10 mouse cellular contexts compared by ENCODE assay signal in the genomic region with DNA sequence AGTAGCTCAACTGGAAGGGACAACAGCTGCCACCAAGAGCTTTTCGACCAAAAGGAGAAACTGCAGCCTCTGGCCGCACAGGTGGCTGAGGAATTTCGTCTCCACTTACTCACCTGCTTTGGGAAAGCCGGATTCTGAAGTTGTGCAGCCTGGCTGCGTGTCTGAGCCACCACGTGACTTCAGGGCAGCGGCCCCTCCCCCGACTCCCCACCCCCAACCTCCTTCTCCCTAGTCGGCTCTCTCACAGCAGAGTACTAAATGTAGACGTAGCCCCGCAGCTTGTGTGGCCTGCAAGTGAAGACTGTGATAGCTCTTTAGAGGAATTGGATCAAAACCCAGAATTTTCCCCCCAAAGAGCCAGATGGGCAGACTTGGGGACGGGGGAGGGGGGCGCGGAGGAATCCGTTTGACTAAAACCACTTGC. TPM values are rescaled to one million over a fixed set of nuclear protein-coding genes. Genes with fewer than 3 reads are reported as not detected.
DNase-seq lines count a peak whose midpoint lies in the region; ATAC-seq and TF ChIP-seq lines count a peak whose summit lies in the region.
"Had no signal": no experiment of that assay in that cellular context is flagged by ENCODE, and none has a peak within 500 bp of the region (broad histone marks: within the 10 kb centered on the region; RNA-seq: fewer than 3 reads in every experiment).

No protein-coding gene starts in this region.

- TF ChIP-seq EP300 in heart, adult 2 months (IDR thresholded peaks at IDR 0.05; ENCODE audit: insufficient read depth, low read depth, low read length), result no peak

- no peaks in the 10 kb centered on the region for H3K36me3 ChIP-seq in heart, adult 2 months (ENCODE audit: control insufficient read depth, insufficient read depth, low read length)
- no peaks in the 10 kb centered on the region for H3K36me3 ChIP-seq in forebrain, postnatal 0 days (ENCODE audit: insufficient read depth)
- H3K36me3 ChIP-seq in limb, embryonic 12.5 days, result peaks cover 7% of the 10 kb centered on the region; the same call in 1 of the 2 replicates
- H3K36me3 ChIP-seq in neural tube, embryonic 13.5 days, result peaks cover 12% of the 10 kb centered on the region; the same call in 1 of the 2 replicates

- TF ChIP-seq CTCF in heart, adult 2 months (IDR thresholded peaks at IDR 0.05), result no peak
- TF ChIP-seq CTCF in forebrain, postnatal 0 days (IDR thresholded peaks at IDR 0.05; ENCODE audit: low read depth), result no peak

- WGBS in heart, adult 2 months, result 11% methylated on average over 15 of the region's 15 CpGs
- 4% methylated on average over 15 of the region's 15 CpGs for WGBS in forebrain, postnatal 0 days
- 4% methylated on average over 15 of the region's 15 CpGs for WGBS in limb, embryonic 12.5 days
- WGBS in neural tube, embryonic 13.5 days, result 1% methylated on average over 15 of the region's 15 CpGs

- no peaks in the 10 kb centered on the region for H3K79me2 ChIP-seq in heart, adult 2 months (replicated peaks; ENCODE audit: control insufficient read depth, insufficient read depth, low read length)

- no peak overlapping the region for H3K4me3 ChIP-seq in heart, adult 2 months
- peak overlapping the region; percentile 51 for H3K4me3 ChIP-seq in forebrain, postnatal 0 days (ENCODE audit: low read depth, low read length)
- H3K4me3 ChIP-seq in limb, embryonic 12.5 days (replicated peaks), result peak overlapping the region; percentile 88
- peak overlapping the region; percentile 75 for H3K4me3 ChIP-seq in neural tube, embryonic 13.5 days
- H3K4me3 ChIP-seq: megakaryocyte, embryonic 14.5 days had no signal

- H3K4me2 ChIP-seq in forebrain, postnatal 0 days (ENCODE audit: low read depth), result peak overlapping the region; percentile 93
- H3K4me2 ChIP-seq in limb, embryonic 12.5 days, result peak overlapping the region; percentile 79
- peak overlapping the region; percentile 90 for H3K4me2 ChIP-seq in neural tube, embryonic 13.5 days

- peak overlapping the region; percentile 54; the same call in 1 of the 2 replicates for H3K27ac ChIP-seq in heart, adult 2 months
- peak overlapping the region; percentile 83 for H3K27ac ChIP-seq in forebrain, postnatal 0 days (ENCODE audit: low read depth, low read length)
- H3K27ac ChIP-seq in limb, embryonic 12.5 days, result peak overlapping the region; percentile 99
- H3K27ac ChIP-seq in neural tube, embryonic 13.5 days (replicated peaks), result peak overlapping the region; percentile 94

- no peak overlapping the region for H3K9ac ChIP-seq in heart, adult 2 months (ENCODE audit: low read depth, low read length)
- H3K9ac ChIP-seq in forebrain, postnatal 0 days, result peak overlapping the region; percentile 65
- peak overlapping the region; percentile 90; the same call in 1 of the 2 replicates for H3K9ac ChIP-seq in limb, embryonic 12.5 days (replicated peaks)
- peak overlapping the region; percentile 94 for H3K9ac ChIP-seq in neural tube, embryonic 13.5 days

- no peak for DNase-seq in heart, adult 2 months
- no peak for DNase-seq in heart, adult 9 months (ENCODE audit: low spot score in 2 of 2)
- peak; percentile 67 for DNase-seq in forebrain, postnatal 0 days
- DNase-seq in left cerebral cortex, postnatal 14 days (ENCODE audit: low spot score in 2 of 2), result no peak
- DNase-seq in frontal cortex, adult 2 months (ENCODE audit: extremely low spot score in 1 of 2, low spot score in 1 of 2), result no peak
- DNase-seq in adrenal gland, adult 2 months, result no peak
- DNase-seq: cerebellum, adult 18-20 months had no signal

- no peaks in the 10 kb centered on the region for H3K9me3 ChIP-seq in forebrain, postnatal 0 days (ENCODE audit: low read length)
- no peaks in the 10 kb centered on the region for H3K9me3 ChIP-seq in limb, embryonic 12.5 days
- no peaks in the 10 kb centered on the region for H3K9me3 ChIP-seq in neural tube, embryonic 13.5 days

- intact Hi-C loops in heart, adult 2 months (cut with DNase I), result no loop called here
- intact Hi-C loops in left cerebral cortex, postnatal 14 days (cut with DNase I), result no loop called here

- no peak for TF ChIP-seq POLR2A in heart, adult 2 months (IDR thresholded peaks at IDR 0.05; ENCODE audit: insufficient read depth, low read depth, low read length)

- H3K4me1 ChIP-seq in heart, adult 2 months (ENCODE audit: control insufficient read depth, insufficient read depth, low read length), result peaks cover 6% of the 10 kb centered on the region
- peaks cover 27% of the 10 kb centered on the region for H3K4me1 ChIP-seq in forebrain, postnatal 0 days (ENCODE audit: insufficient read depth)
- H3K4me1 ChIP-seq in limb, embryonic 12.5 days (replicated peaks), result peaks cover 37% of the 10 kb centered on the region
- H3K4me1 ChIP-seq in neural tube, embryonic 13.5 days (replicated peaks), result peaks cover 76% of the 10 kb centered on the region

- no peaks in the 10 kb centered on the region for H3K27me3 ChIP-seq in heart, adult 2 months (ENCODE audit: control insufficient read depth, insufficient read depth, low read length)
- no peaks in the 10 kb centered on the region for H3K27me3 ChIP-seq in forebrain, postnatal 0 days (ENCODE audit: insufficient read depth, low read length)
- H3K27me3 ChIP-seq in limb, embryonic 12.5 days, result no peaks in the 10 kb centered on the region
- no peaks in the 10 kb centered on the region for H3K27me3 ChIP-seq in neural tube, embryonic 13.5 days

- peak; percentile 28 for ATAC-seq in forebrain, postnatal 0 days
- ATAC-seq in limb, embryonic 12.5 days (ENCODE audit: insufficient number of reproducible peaks, insufficient read depth, low FRiP score, low TSS enrichment, low read depth), result peak; percentile 23; the same call in 1 of the 2 replicates
- no peak for ATAC-seq in neural tube, embryonic 13.5 days (ENCODE audit: low read depth)

RNA-seq across cellular contexts. Expression of a gene that starts 14.6 kb away (rescaled TPM):
- 10 to 100 TPM; 54.6 to 83.7 TPM for total RNA-seq in heart, adult 2 months (2021)
- polyA plus RNA-seq in heart, adult 2 months (2012; rRNA removed), result 27.4 and 28.7 TPM in 2 replicates
- total RNA-seq in forebrain, postnatal 0 days (2014; rRNA removed), result 72.2 and 96.4 TPM in 2 replicates
- 34.1 and 39.9 TPM in 2 replicates for polyA plus RNA-seq in forebrain, postnatal 0 days (2015; fragmentation: Nextera tagmentation; extraction: Ambion mirVana)
- 24.1 and 26.7 TPM in 2 replicates for polyA plus RNA-seq in limb, embryonic 12.5 days (2016; fragmentation: Nextera tagmentation; extraction: Ambion mirVana)
- polyA plus RNA-seq in neural tube, embryonic 13.5 days (2015; fragmentation: Nextera tagmentation; extraction: Ambion mirVana), result 41.4 and 49.6 TPM in 2 replicates
- total RNA-seq in left cerebral cortex, postnatal 14 days (2021), result 100 to 1,000 TPM in 1 of 2 experiments, 10 to 100 TPM in 1; 84.6 to 103 TPM
- polyA plus RNA-seq in frontal cortex, adult 2 months (2012; rRNA removed), result 27.9 and 31.7 TPM in 2 replicates
- total RNA-seq in adrenal gland, adult 2 months (2021), result 10 to 100 TPM in 1 of 2 experiments, 1 to 10 TPM in 1; 8.2 to 24.1 TPM
- 21.6 and 22.8 TPM in 2 replicates for polyA plus RNA-seq in adrenal gland, adult 2 months (2012; rRNA removed)
